Mouse (Mus musculus): Measurements from ENCODE around the gene Ncoa6. TPM values are rescaled to one million over a fixed set of nuclear protein-coding genes. Genes with fewer than 3 reads are reported as not detected.
"Not testable (repeated sequence)": the region's sequence is repeated elsewhere in the genome, so short reads cannot be mapped to it uniquely, and the experiment has no call there.

The Ncoa6 gene
- polyA plus RNA-seq, 1 experiment: 12.4 TPM

DNA sequence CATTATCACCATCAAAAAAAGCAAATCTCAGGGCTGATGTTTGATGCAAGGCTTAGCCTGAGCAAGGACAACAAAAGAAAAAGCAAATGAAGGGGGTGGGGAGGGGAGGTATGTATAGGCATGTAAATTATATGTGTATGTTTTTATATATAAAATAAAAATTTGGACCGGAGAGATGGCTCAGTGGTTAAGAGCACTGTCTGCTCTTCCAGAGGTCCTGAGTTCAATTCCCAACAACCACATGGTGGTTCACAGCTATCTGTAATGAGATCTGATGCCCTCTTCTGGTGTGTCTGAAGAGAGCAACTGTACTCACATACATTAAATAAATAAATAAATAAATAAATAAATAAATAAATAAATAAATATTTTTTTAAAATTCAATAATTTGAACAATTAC, 25.8 kb downstream of the Ncoa6 start:
- WGBS: 100% methylated on average over 1 of the region's 1 CpGs
- DNase-seq (ENCODE audit: low read depth, low spot score): not testable (repeated sequence)

DNA sequence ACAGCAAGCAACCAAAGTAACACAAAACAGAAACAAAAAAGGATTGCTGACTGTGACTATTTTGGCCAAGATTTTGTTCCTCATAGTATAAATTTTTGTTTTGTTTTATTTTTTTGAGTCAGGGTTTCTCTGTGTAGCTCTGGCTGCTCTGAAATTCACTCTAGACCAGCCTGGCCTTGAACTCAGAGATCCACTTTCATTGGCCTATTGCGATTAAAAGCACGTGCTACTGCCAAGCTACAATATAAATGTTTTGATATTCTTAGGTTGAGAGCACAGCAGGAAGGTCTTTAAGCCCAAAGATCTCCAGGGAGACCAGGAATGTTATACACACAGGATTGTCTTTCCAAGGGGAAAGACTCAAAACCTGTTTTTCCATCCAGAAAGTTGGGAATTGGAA, 30.2 kb downstream of the Ncoa6 start:
- 17% methylated on average over 2 of the region's 2 CpGs for WGBS
- DNase-seq (ENCODE audit: low read depth, low spot score): no peak

DNA sequence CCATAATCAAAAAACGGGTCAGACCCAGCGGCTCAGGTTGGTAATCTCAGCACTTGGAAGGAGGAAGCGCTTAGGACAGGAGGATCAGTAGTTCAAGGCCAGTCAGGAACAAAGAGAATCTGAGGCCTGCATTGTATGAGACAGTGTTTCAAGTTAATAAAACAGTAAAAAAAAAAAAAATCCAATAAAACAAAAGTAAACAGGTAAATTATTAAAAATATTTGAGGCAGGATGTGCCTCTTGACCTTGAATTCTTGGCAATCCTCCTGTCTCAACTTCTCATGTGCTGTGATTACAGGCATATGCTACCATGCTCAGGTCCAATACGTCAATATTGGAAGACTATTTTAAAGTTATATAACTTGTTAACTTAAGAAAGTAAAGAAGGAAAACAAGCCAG, 30.8 kb downstream of the Ncoa6 start:
- 37% methylated on average over 4 of the region's 4 CpGs for WGBS
- DNase-seq (ENCODE audit: low read depth, low spot score): peak; percentile 6

DNA sequence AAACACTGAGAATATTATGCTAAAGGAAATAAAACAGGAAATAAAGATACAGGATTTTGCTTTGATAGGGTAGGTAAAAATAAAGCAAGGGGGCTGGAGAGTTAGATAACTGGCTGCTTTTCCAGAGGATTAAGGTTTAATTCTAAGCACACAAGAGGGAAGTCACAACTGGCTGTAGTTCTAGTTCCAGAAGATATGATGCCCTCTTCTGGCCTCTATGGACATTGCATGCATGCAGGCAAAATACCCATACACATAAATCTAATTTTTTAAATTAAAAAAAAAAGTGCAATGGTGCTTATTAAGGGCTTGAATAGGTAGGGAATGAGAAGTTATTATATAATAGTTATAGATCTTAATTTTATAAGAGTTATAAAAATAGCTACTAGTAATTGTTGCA, 37.2 kb downstream of the Ncoa6 start:
- DNase-seq (ENCODE audit: low read depth, low spot score): no peak

DNA sequence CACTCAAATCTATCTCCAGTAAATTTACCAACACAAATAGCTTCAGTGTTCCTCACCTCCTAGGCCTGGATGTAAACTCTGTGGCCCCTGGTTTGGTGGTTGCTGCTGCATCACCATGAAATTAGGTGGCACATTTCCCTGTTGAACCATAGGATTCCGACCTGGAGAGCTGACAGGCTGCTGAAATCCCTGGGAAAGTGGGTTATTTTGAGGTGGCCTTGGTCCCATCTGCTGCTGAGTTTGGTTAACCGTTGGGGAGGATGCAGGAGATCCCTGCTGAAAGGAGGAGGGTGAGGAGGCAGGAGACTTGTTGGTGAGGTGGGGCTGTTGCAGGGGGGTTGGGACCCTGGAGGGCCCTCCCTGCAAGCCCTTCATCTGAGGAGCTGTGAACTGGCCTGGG, 52.8 kb downstream of the Ncoa6 start:
- 94% methylated on average over 2 of the region's 2 CpGs for WGBS
- DNase-seq (ENCODE audit: low read depth, low spot score): no peak

DNA sequence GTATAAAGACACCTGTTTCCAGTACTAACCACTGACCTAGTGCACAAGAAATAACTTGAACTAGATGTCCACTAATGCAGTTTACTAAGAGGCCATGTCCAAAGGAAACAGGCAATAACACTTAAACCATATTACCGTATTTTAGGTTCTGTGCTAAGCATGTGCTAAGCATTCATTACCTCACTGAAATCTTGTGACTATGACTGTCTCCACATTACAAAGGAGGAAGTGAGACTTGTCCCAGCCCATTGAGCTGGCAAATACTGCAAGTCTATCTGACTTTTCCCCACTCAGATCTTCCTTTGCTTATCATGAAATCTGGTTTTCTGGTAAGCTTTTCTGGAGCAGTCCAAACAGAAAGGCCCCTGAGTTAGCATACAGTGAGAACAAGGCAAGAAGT, 69.1 kb downstream of the Ncoa6 start:
- WGBS: 89% methylated on average over 1 of the region's 1 CpGs
- no peak for DNase-seq (ENCODE audit: low read depth, low spot score)

DNA sequence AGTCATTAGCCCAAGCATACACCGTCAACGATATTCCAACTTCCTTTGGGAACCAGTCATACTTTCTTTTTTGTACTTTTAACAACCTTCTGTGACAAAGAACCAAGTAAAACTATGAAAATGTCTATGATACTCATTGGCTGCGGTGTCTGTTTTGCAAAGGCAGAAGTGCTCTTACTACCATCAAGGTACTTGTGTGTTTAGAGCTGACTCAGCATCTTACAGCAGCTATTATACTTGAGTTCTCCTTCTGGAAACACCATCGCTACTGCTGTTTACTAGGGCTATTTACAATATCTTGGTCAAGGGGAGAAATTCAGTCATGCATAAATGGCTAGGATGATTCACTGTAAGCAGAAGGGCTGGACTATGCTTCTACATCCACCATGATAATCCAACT, 71.8 kb downstream of the Ncoa6 start:
- DNase-seq (ENCODE audit: low read depth, low spot score): no peak
- WGBS: 96% methylated on average over 4 of the region's 4 CpGs

DNA sequence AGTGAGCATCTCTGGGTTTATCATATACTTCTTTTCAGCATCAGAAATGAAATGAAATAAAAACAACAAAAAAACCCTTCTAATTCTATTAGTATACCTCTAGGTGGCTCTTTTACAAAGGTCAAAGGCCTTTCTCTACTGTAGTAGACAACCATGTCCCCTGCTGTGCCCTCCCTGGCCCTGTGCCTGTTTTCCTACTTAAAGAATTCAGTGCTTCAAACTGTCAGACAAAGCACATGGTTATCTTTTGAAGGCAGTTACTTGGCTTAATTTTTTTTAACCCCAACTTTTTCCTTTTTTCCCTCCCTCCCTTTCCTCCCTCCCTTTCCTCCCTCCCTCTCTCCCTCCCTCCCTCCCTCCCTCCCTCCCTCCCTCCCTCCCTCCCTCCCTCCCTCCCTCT, 73.4 kb downstream of the Ncoa6 start:
- no peak for DNase-seq (ENCODE audit: low read depth, low spot score)

DNA sequence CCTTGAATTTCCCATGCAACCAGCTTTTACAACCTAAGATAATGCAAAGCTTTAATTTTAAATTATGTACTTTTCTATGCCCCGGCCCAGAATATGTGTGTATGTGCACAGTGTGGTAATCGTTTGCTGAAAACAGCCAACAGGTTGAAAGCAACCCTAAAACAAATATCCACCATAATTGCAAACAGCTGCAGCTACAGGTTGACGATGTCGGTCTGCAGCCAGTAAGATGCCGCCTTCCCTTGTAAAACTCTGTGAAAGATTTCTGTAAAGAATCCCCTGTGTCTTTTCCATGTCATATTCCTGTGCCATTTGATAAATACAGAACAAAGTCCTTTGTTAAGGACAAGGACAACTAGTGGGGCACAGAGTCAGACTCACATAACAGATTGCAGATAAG, 79.1 kb downstream of the Ncoa6 start:
- WGBS: 62% methylated on average over 5 of the region's 5 CpGs

DNA sequence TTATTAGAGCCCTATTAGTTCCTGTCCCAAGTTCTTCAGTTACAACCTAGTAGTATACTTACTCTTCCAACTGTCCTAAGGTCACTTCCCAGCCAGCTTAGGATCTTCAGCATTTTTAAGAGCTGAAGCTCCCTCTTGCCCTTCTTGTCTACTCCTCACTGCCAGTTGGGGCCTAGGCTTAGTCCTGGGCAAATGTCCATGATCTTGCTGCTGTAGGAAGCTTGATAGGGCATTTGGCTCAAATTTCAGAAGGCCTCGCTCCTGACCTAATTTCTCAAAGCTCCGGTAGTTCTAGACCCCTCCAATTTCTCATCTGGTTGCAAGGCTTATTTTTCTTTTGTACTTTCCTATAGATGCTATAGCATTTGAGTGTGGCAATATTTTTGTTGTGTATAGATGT, 85.1 kb downstream of the Ncoa6 start:
- DNase-seq (ENCODE audit: low read depth, low spot score): no peak
- 80% methylated on average over 2 of the region's 2 CpGs for WGBS

More for the DNA sequence above, 79.1 kb downstream of the Ncoa6 start:
- DNase-seq (ENCODE audit: low read depth, low spot score): no peak

DNA sequence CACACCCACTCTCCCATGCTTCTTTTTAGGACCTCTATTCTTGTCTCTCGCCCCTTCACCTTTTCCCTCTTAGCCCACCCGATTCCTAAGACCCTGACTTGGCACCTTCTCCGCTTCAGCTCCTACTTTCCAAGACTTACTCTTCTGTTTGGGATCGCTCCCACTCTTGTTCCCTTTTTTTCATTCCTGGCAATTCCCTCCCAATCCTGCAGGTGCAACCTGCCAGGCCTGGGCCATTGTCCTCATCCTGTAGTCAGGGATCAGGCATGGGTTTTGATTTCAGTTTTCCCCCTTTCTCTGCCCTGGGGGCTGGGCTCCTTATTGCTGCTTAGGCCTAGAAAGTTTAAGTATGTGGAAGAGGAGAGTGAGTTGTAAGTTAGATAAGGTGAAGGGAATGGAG, 86.6 kb downstream of the Ncoa6 start:
- WGBS: 79% methylated on average over 4 of the region's 4 CpGs
- DNase-seq (ENCODE audit: low read depth, low spot score): no peak

DNA sequence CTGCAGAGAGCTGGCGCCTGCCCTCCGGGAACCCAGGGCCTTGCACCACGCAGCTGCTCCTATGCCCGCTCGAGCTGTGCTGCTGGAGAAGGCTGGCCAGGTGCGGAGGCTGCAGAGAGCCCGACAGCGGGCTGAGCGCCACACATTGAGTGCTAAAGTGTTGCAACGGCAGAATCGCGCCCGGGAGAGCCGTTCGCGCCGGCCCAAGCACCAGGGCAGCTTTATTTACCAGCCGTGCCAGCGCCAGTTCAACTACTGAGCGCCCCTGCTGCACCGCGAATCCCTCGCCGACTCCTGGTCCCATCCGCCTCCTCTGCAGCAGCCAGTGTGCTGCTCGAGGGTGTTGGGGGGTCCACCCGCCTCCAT, 87.2 kb downstream of the Ncoa6 start:
- 40% methylated on average over 27 of the region's 27 CpGs for WGBS
- DNase-seq (ENCODE audit: low read depth, low spot score): no peak

DNA sequence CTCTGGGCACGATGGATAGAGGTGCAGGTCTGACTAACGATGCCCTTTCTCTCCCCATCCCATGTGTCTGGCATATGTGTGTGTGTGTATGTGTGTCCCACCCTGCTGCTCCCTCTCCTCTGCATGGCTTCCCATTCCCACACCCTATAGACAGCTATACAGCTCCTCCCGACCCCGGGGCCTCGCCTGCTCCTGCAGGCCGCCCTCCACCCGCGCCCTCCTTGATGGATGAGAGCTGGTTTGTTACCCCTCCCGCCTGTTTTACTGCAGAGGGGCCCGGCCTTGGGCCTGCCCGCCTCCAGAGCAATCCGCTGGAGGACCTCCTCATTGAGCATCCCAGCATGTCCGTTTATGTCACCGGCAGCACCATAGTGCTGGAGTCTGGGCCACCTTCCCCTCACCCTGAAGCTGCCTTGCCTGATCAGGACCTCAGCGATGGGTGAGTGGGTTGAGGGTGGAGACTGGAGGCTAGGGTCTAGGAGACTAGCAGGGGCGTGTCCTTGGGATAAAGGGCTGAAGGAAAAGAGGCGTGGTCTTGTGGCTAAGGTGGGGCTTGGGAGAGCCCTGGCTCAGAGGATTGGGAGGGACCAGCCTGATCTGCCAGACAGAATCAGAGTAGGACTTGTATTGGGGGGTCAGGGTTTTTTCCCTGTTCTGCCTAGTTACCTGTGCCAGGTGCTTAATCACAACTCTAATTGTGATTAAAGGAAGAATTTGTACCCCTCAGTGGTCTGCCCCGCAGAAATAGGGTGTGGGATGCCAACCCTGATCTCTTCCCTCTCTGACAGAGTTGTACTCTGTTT, 87.8 kb downstream of the Ncoa6 start:
- 55% methylated on average over 18 of the region's 18 CpGs for WGBS
- DNase-seq (ENCODE audit: low read depth, low spot score): no peak

DNA sequence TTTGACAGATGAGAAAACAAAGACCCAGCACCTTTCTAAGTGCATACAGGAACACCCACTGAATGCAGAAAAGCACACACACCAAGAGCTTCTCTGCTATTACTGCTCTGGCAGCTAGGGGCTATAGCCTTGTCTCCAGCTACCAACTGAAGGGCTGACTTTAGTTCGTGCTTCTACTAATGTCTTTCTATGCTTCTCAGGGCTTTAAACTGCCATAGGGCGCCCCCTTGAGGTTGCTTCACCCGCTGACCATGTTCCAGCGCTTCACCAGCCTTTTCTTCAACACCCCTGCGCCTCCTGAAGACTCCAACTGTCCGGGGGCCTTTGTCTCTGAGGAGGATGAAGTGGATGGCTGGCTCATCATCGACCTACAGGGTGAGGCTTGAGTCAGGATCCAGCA, 88.6 kb downstream of the Ncoa6 start:
- peak; percentile 61 for DNase-seq (ENCODE audit: low read depth, low spot score)
- WGBS: 13% methylated on average over 7 of the region's 7 CpGs

DNA sequence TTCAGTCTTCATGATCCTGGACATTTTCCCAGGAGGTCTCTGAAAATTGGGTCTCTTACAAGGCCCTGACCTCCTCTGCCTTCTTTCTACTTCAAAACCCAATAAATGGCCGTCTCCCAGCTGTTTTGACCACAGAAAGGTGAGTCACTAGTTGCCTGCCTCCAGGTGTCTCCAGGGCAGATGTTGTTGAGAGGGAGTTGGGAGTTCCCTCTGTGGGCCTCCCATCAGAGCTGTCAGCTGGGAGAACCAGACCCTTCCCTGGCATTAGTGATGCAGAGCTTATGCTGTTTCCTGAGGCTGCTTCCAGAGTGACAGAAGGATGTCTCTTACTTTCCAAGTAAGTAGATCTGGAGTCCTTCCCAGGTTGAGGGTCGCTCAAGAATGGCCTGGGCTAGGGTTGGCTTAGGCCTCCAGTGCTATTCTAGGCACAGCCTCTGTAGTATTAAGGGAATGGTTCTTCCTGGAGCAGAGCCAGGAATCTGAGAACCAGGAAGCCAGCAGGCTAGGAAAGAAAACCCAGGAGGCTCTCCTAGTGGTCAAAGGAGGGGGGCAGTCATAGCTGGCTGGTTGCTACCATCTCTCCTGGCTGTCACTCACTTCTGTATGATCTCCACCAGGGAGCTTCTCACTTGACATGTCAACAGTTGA, 90.8 kb downstream of the Ncoa6 start:
- no peak for DNase-seq (ENCODE audit: low read depth, low spot score)
- whole genome bisulfite sequencing: 14% methylated on average over 2 of the region's 2 CpGs

DNA sequence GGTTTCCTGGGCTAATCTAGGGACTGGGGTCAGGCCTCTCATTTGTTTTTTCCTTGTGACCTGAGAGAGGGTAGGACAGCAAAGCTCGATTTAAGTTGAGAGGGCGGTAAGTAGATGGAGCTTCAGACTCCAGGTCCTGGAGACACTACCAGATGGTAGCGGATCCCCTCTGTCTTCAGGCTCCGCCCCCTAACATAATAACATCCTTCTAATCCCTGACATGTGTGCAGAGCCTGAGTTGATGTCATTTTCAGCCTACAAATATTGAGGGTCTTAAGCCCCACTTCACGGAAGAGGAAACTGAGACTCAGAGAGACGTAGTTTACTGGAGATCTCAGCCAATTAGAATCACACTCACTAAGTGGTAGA, 91.4 kb downstream of the Ncoa6 start:
- no peak for DNase-seq (ENCODE audit: low read depth, low spot score)
- 22% methylated on average over 6 of the region's 6 CpGs for WGBS

DNA sequence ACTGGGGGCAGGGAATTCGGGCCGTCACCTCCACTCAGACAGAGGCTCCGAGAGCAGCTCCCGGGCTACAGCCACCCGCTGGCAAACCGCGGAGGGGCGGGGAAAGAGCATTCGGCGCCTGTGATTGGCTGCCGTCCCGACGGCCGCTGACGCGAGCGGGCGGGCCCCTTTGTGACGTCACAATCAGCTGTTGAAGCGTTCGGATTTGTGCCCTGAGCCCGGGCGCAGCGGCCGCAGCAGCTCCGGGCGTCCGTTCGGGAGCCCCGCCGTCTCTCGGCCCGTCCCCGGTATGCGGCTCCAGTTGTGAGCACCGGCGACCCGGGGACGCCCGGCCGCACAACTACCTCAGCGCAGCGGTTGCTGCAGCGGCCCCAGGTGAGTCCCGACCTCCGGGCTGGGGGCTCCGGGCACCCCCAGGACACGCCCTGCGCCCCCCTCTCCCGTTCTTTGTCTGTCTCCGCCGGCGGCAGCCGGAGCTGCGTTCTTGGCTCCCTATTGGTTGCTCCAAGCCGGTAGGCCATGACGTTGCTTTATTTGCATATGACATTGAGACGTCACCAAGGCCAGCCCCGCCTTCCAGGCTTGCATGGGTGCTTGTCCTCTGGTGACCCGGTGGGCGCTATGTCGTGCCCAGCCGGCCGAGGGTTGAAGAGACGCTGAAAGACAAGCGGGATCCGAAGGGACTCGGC, 91.9 kb downstream of the Ncoa6 start:
- DNase-seq (ENCODE audit: low read depth, low spot score): peak; percentile 73
- under 1% methylated on average over 68 of the region's 68 CpGs for WGBS

DNA sequence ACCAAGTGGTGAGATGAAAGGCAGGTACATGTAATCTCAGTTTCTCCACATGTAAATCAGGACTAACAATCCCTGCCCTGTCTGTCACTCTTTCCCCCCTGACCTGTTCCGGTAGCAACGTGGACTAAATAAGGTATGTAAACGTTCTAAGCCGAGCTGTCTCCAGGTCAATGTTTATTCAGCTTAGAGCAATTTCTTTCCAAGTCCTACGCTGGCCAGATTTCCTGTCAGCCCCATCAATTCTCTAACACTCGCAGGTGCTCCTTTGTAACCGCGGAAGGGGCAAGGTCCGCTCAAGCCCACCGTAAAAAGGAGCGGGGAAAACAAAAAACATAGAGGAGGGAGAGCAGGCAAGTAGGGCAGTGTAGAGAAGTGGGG, 92.6 kb downstream of the Ncoa6 start:
- no peak for DNase-seq (ENCODE audit: low read depth, low spot score)
- 1% methylated on average over 11 of the region's 11 CpGs for WGBS

DNA sequence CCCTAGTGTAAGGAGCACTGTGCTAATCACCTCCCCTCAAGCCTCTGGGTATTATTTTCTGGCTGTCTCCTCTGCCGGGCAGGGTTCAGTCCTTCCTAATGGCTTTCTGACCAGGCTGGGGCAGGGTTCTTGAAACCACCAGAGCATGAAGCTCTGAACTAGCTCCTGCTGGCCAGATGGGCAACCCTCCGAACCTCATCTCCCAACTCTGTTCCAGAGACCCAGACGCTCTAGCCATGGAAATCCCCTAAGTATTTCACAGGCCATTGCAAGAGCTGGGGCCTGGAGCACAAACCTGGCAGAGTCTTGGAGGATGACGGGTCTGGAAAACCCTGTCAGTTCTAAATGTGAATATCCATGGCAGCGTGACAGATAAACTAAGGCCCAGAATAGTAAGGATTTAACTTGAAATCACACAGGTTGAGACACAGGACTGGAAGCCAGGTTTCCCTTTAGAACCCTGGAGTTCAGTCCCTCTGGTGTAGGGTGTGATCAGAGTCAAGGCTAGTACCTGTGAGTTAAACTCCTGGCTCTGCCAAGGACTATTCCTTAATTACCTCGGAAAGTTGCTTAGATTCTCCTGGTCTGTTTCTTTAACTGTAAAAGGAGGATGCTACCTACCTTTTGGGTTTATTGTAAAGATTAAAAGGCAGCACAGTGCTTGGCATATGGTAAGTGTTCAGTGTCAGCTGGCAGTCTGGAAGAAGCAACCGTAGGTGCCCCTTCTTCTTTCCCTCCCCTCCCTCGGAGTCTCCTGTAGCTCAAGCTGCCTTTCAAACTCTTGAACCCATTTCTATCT, 93.2 kb downstream of the Ncoa6 start, which contains the start of gene Trp53inp2:
Trp53inp2 (plus strand) TSS at position 799 of the 799 bp plus-strand sequence.
- 55% methylated on average over 8 of the region's 8 CpGs for WGBS
- no peak for DNase-seq (ENCODE audit: low read depth, low spot score)

DNA sequence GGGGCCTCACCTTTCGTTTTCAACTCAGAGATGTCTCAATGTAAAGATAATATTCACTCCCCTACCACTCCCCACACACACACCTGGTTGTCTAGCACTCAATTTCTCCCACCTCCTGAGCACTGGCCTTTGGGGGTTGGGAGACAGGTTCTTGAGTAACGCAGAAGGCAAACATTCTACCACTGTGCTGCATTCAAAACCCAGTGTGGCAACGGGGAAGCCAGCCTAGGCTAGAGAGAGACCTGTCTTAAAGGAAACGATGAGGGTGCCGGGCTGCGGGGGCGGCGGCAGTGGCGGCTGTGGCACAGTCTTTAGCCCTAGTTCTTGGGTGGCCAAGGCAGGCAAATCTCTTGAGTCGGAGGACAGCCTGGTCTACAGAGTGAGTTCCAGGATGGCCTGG, 97.5 kb downstream of the Ncoa6 start:
- no peak for DNase-seq (ENCODE audit: low read depth, low spot score)
- WGBS: 85% methylated on average over 10 of the region's 10 CpGs

Data from large intestine, adult 2 months (tissue).